7 mouse cellular contexts compared by ENCODE assay signal in the genomic region with DNA sequence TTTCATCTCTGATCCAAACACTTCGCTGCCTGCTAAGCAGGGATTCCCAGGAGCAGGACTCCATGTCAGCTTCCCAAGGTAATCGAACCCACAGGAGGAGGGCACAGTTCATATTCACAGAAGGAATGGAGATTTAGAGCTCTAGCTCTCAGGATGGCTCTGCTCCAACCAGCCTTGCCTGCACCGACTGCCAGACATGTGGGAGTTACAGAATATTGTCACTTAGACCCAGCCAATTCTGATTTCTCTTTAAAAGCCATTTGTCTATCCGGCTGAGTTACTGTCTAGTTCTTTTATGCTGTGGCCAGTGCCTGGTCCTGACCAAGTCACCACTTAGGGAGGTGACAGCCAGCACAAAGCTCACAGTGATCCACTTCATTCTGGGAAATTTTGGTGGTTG. TPM values are rescaled to one million over a fixed set of nuclear protein-coding genes. Genes with fewer than 3 reads are reported as not detected.
A peak's percentile ranks its signal among the peaks of the same experiment; 100 is the strongest.
DNase-seq lines count a peak whose midpoint lies in the region; ATAC-seq lines count a peak whose summit lies in the region.

No protein-coding gene starts in this region.

- H3K9me3 ChIP-seq in neural tube, embryonic 11.5 days (ENCODE audit: control insufficient read depth, low read length) = no peaks in the 10 kb centered on the region
- H3K9me3 ChIP-seq in forebrain, embryonic 15.5 days = no peaks in the 10 kb centered on the region
- no peaks in the 10 kb centered on the region for H3K9me3 ChIP-seq in midbrain, embryonic 11.5 days (ENCODE audit: control insufficient read depth, low read length)

- peaks cover 3% of the 10 kb centered on the region; the same call in 1 of the 2 replicates for H3K4me1 ChIP-seq in neural tube, embryonic 11.5 days (ENCODE audit: control insufficient read depth, insufficient read depth, low read length)
- peaks cover 27% of the 10 kb centered on the region for H3K4me1 ChIP-seq in forebrain, embryonic 15.5 days
- peaks cover 5% of the 10 kb centered on the region; the same call in 1 of the 2 replicates for H3K4me1 ChIP-seq in midbrain, embryonic 11.5 days (ENCODE audit: control insufficient read depth, insufficient read depth, low read length)

- ATAC-seq in neural tube, embryonic 11.5 days (ENCODE audit: insufficient read depth, low FRiP score, low TSS enrichment) = no peak
- no peak for ATAC-seq in forebrain, embryonic 15.5 days (replicated peaks)
- no peak for ATAC-seq in midbrain, embryonic 11.5 days (ENCODE audit: low FRiP score)
- ATAC-seq in inflammation-experienced regulatory T-cells, adult 6 months = no peak

- H3K9ac ChIP-seq in neural tube, embryonic 11.5 days (ENCODE audit: low read length) = peak overlapping the region; percentile 6; the same call in 1 of the 2 replicates
- H3K9ac ChIP-seq in forebrain, embryonic 15.5 days (replicated peaks) = 0 out of 2 replicates have a peak overlapping the region, but pooled peaks have one; percentile 16
- peak overlapping the region; percentile 22 for H3K9ac ChIP-seq in midbrain, embryonic 11.5 days (ENCODE audit: low read length)

- peak overlapping the region; percentile 78 for H3K4me3 ChIP-seq in neural tube, embryonic 11.5 days (ENCODE audit: low read depth, low read length)
- peak overlapping the region; percentile 66 for H3K4me3 ChIP-seq in forebrain, embryonic 15.5 days
- H3K4me3 ChIP-seq in midbrain, embryonic 11.5 days (ENCODE audit: low read depth, low read length) = peak overlapping the region; percentile 84

- 0 out of 2 replicates have a peak overlapping the region, but pooled peaks have one; percentile 9 for H3K4me2 ChIP-seq in neural tube, embryonic 11.5 days (ENCODE audit: low read depth)
- H3K4me2 ChIP-seq in forebrain, embryonic 15.5 days (replicated peaks) = peak overlapping the region; percentile 84
- H3K4me2 ChIP-seq in midbrain, embryonic 11.5 days = peak overlapping the region; percentile 95

- 51% methylated on average over 4 of the region's 4 CpGs for WGBS in neural tube, embryonic 11.5 days
- WGBS in forebrain, embryonic 15.5 days = 38% methylated on average over 4 of the region's 4 CpGs
- WGBS in midbrain, embryonic 11.5 days = 65% methylated on average over 4 of the region's 4 CpGs

- H3K36me3 ChIP-seq in neural tube, embryonic 11.5 days (ENCODE audit: control insufficient read depth, insufficient read depth, low read length) = no peaks in the 10 kb centered on the region
- H3K36me3 ChIP-seq in forebrain, embryonic 15.5 days = no peaks in the 10 kb centered on the region
- H3K36me3 ChIP-seq in midbrain, embryonic 11.5 days (ENCODE audit: control insufficient read depth, insufficient read depth, low read length) = no peaks in the 10 kb centered on the region

- DNase-seq in neural tube, embryonic 11.5 days (ENCODE audit: low spot score) = no peak
- DNase-seq in neural tube, embryonic 10.5 days (ENCODE audit: extremely low spot score, low spot score) = no peak
- DNase-seq in layer of hippocampus, adult 11-12 months (ENCODE audit: low spot score) = peak; percentile 54
- no peak for DNase-seq in midbrain, embryonic 11.5 days (ENCODE audit: low spot score, missing footprints)
- DNase-seq in gastrocnemius, postnatal 10 days = no peak

- no peaks in the 10 kb centered on the region for H3K27me3 ChIP-seq in neural tube, embryonic 11.5 days (ENCODE audit: control insufficient read depth, insufficient read depth, low read length)
- H3K27me3 ChIP-seq in forebrain, embryonic 15.5 days = no peaks in the 10 kb centered on the region
- H3K27me3 ChIP-seq in midbrain, embryonic 11.5 days (ENCODE audit: control insufficient read depth, insufficient read depth, low read length) = no peaks in the 10 kb centered on the region; the same call in 1 of the 2 replicates

- H3K27ac ChIP-seq in neural tube, embryonic 11.5 days (ENCODE audit: low read depth, low read length) = no peak overlapping the region
- H3K27ac ChIP-seq in forebrain, embryonic 15.5 days (replicated peaks) = no peak overlapping the region; the same call in 1 of the 2 replicates
- no peak overlapping the region for H3K27ac ChIP-seq in midbrain, embryonic 11.5 days (ENCODE audit: low read depth, low read length)

RNA-seq across cellular contexts. Expression of a gene that starts 1.2 kb away (rescaled TPM):
- polyA plus RNA-seq in neural tube, embryonic 11.5 days (2014; fragmentation: Nextera tagmentation; extraction: Ambion mirVana) = 20.1 and 21.7 TPM in 2 replicates
- polyA plus RNA-seq in forebrain, embryonic 15.5 days (2015; fragmentation: Nextera tagmentation; extraction: Ambion mirVana) = 10.6 and 10.7 TPM in 2 replicates
- 18.3 and 19.1 TPM in 2 replicates for polyA plus RNA-seq in midbrain, embryonic 11.5 days (2014; fragmentation: Nextera tagmentation; extraction: Ambion mirVana)
- polyA plus RNA-seq in inflammation-experienced regulatory T-cells, adult 6 months (2017; shearing (Covaris generic)) = 1 to 10 TPM; 1.2 to 2.6 (median 1.3) TPM
- total RNA-seq in gastrocnemius, postnatal 10 days (2021) = 10 to 100 TPM; 13.2 to 13.3 TPM

RNA-seq across cellular contexts. Expression of a gene that starts 32.6 kb away (rescaled TPM):
- 49.8 and 52.3 TPM in 2 replicates for polyA plus RNA-seq in neural tube, embryonic 11.5 days (2014; fragmentation: Nextera tagmentation; extraction: Ambion mirVana)
- polyA plus RNA-seq in forebrain, embryonic 15.5 days (2015; fragmentation: Nextera tagmentation; extraction: Ambion mirVana) = 31.9 and 33.4 TPM in 2 replicates
- 54.2 and 61.7 TPM in 2 replicates for polyA plus RNA-seq in midbrain, embryonic 11.5 days (2014; fragmentation: Nextera tagmentation; extraction: Ambion mirVana)
- polyA plus RNA-seq in inflammation-experienced regulatory T-cells, adult 6 months (2017; shearing (Covaris generic)) = 10 to 100 TPM in 1 of 3 experiments, 1 to 10 TPM in 2; 7.2 to 10.5 (median 8.2) TPM
- 10 to 100 TPM; 11.6 to 14.2 TPM for total RNA-seq in gastrocnemius, postnatal 10 days (2021)

RNA-seq across cellular contexts. Expression of a gene that starts 39.5 kb away (rescaled TPM):
- 43.2 and 45.6 TPM in 2 replicates for polyA plus RNA-seq in neural tube, embryonic 11.5 days (2014; fragmentation: Nextera tagmentation; extraction: Ambion mirVana)
- polyA plus RNA-seq in forebrain, embryonic 15.5 days (2015; fragmentation: Nextera tagmentation; extraction: Ambion mirVana) = 30.5 and 31.4 TPM in 2 replicates
- polyA plus RNA-seq in midbrain, embryonic 11.5 days (2014; fragmentation: Nextera tagmentation; extraction: Ambion mirVana) = 34.8 and 40.2 TPM in 2 replicates
- 10 to 100 TPM in 2 of 3 experiments, 1 to 10 TPM in 1; 9.2 to 15.4 (median 12.3) TPM for polyA plus RNA-seq in inflammation-experienced regulatory T-cells, adult 6 months (2017; shearing (Covaris generic))
- 10 to 100 TPM; 15.5 to 15.6 TPM for total RNA-seq in gastrocnemius, postnatal 10 days (2021)

RNA-seq across cellular contexts. Expression of a gene that starts 39.6 kb away (rescaled TPM):
- 7.9 and 9.7 TPM in 2 replicates for polyA plus RNA-seq in neural tube, embryonic 11.5 days (2014; fragmentation: Nextera tagmentation; extraction: Ambion mirVana)
- polyA plus RNA-seq in forebrain, embryonic 15.5 days (2015; fragmentation: Nextera tagmentation; extraction: Ambion mirVana) = 3.7 and 3.8 TPM in 2 replicates
- 6.9 and 7.1 TPM in 2 replicates for polyA plus RNA-seq in midbrain, embryonic 11.5 days (2014; fragmentation: Nextera tagmentation; extraction: Ambion mirVana)
- polyA plus RNA-seq in inflammation-experienced regulatory T-cells, adult 6 months (2017; shearing (Covaris generic)) = 1 to 10 TPM; 4.0 to 5.2 (median 4.3) TPM
- 1 to 10 TPM; 7.4 to 8.4 TPM for total RNA-seq in gastrocnemius, postnatal 10 days (2021)

Comparison
In these comparisons a context has a peak if more than half of its experiments do, and no peak if none do; other contexts are left out.
1. H3K4me2 ChIP-seq: peak in every context shown above with its lines; median percentile 95 in midbrain, embryonic 11.5 days; 84 in forebrain, embryonic 15.5 days; 9 in neural tube, embryonic 11.5 days.